Mouse (Mus musculus) limb, embryonic 14.5 days (tissue): ENCODE results near the gene Rgs7. TPM values are rescaled to one million over a fixed set of nuclear protein-coding genes. Genes with fewer than 3 reads are reported as not detected.
A peak's percentile ranks its signal among the peaks of the same experiment; 100 is the strongest.

Experiments
- ATAC-seq: fragments of 200-750 bp; cut with Nextera tagmentation; 2 replicates; pipeline ENCODE4 v1.8.0; 2017; ENCODE audit warnings: low read depth, moderate number of reproducible peaks, moderate TSS enrichment; ENCODE audit not compliant: low FRiP score
- DNase-seq: peaks from one replicate; pipeline ENCODE4 v3.0.0-alpha.2; 2015; ENCODE audit warnings: low spot score
- H3K27ac ChIP-seq: fragments of 300-500 bp; sonication (generic); replicated peaks from 2 replicates; pipeline ENCODE4 v1.5.1; 2014; ENCODE audit warnings: low read depth, mild to moderate bottlenecking, low read length, moderate library complexity, mixed read lengths
- H3K27me3 ChIP-seq: fragments of 300-500 bp; sonication (generic); 2 replicates; pipeline ENCODE4 v1.6.1; 2014; ENCODE audit warnings: low read length, mixed read lengths; ENCODE audit not compliant: control insufficient read depth, insufficient read depth
- H3K36me3 ChIP-seq: fragments of 300-500 bp; sonication (generic); 2 replicates; pipeline ENCODE4 v1.6.1; 2014; ENCODE audit warnings: mild to moderate bottlenecking, low read length, moderate library complexity, mixed read lengths; ENCODE audit not compliant: control insufficient read depth, insufficient read depth
- H3K4me1 ChIP-seq: fragments of 300-500 bp; sonication (generic); 2 replicates; pipeline ENCODE4 v1.6.1; 2014; ENCODE audit warnings: antibody characterized with exemption, low read length, mixed read lengths; ENCODE audit not compliant: control insufficient read depth, insufficient read depth
- H3K4me2 ChIP-seq: fragments of 300-500 bp; sonication (generic); replicated peaks from 2 replicates; pipeline ENCODE4 v1.6.1; 2014; ENCODE audit warnings: low read depth, mild to moderate bottlenecking, low read length, moderate library complexity; ENCODE audit not compliant: severe bottlenecking
- H3K4me3 ChIP-seq: fragments of 300-500 bp; sonication (generic); replicated peaks from 2 replicates; pipeline ENCODE4 v1.5.1; 2014; ENCODE audit warnings: low read length
- H3K9ac ChIP-seq: fragments of 300-500 bp; sonication (generic); 2 replicates; pipeline ENCODE4 v1.6.1; 2014; ENCODE audit warnings: mild to moderate bottlenecking, low read depth, low read length, moderate library complexity; ENCODE audit not compliant: severe bottlenecking
- H3K9me3 ChIP-seq: fragments of 300-500 bp; sonication (generic); 2 replicates; pipeline ENCODE4 v1.6.1; 2016; ENCODE audit warnings: low read length; ENCODE audit not compliant: control insufficient read depth
- POLR2A ChIP-seq: fragments of 200-500 bp; IDR thresholded peaks from 2 replicates; pipeline ENCODE4 v1.8.0; 2012; ENCODE audit warnings: inconsistent platforms, mild to moderate bottlenecking, moderate library complexity, borderline replicate concordance; ENCODE audit not compliant: insufficient read depth, insufficient read length; ENCODE audit errors: extremely low read depth
- WGBS: fragments of 180-500 bp; shearing (Covaris S2); extraction: QIAGEN DNeasy Blood & Tissue Kit; methylation state at CpG from one replicate; pipeline ENCODE4 v1.1.7; 2014; 5-methylcytosine and 5-hydroxymethylcytosine counted together
- polyA plus RNA-seq, 2 experiments: library from polyadenylated mRNA; depleted of rRNA in 1 of 2; stranded (reverse) in 1 of 2; unstranded in 1 of 2; fragments of >200 nt; fragmentation: Nextera tagmentation in 1 of 2; extraction: Ambion mirVana in 1 of 2; gene quantifications; 2 replicates each; pipeline versions ENCODE4 v1.2.1 to v1.2.3; 2012 to 2014

Gene Rgs7
- polyA plus RNA-seq, 2 experiments: 0.47 to 0.65 TPM

DNA sequence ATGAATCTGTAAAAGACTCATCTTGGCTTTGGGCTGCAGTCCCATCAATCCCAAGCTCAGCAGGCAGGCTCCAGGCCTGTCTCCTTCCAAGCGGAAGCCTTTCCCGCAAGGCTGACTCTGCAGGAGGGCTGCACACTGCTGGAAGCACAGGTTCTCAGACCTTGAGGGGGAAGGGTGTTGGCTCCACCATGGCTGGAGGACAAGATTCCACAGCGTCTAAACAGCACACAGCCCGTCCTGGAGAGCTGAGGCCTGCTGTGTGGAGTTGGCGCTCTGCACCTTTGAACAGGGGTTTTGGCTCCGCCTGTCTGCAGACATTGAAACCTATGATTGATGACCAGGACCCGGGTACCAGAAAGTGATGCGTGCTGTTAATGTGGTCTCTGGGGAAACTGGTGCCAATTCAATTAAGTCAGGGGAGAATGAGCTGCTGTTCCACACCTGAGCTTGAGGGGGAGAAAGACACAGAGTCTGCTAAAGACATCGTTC is 463.5 kb downstream of the Rgs7 start:
- ATAC-seq (peak; percentile 87), DNase-seq (peak; percentile 38)
- Histone ChIP-seq H3K4me3 (no peak overlapping the region), H3K36me3 (no peaks in the 10 kb centered on the region), H3K9ac (no peak overlapping the region), H3K27ac (no peak overlapping the region), H3K4me2 (no peak overlapping the region), H3K4me1 (peaks cover 5% of the 10 kb centered on the region), H3K9me3 (no peaks in the 10 kb centered on the region), H3K27me3 (no peaks in the 10 kb centered on the region)
- no peak for TF ChIP-seq POLR2A
- 5% methylated on average over 9 of the region's 9 CpGs for WGBS

DNA sequence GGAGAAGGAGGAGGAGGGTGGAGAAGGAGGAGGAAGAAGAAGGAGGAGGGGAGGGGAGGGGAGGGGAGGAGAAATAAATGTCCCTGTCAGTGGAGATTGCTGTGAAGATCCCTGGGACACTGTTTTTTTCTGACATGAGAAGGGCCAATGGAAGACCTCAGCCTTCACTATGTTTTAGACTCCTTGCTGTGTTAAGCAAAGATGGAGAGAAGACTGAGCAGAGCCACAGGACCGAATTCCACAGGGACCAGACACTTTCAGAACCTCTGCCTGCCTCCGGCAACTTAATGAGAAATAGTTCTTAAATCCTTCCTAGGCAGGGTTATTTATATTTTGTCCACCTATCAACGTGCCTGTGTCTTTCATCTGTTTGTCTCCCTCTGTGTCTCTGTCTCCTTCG is 464.0 kb downstream of the Rgs7 start:
- Histone ChIP-seq H3K36me3 (no peaks in the 10 kb centered on the region), H3K9me3 (no peaks in the 10 kb centered on the region), H3K27me3 (no peaks in the 10 kb centered on the region), H3K9ac (no peak overlapping the region), H3K4me2 (no peak overlapping the region), H3K4me3 (no peak overlapping the region), H3K27ac (no peak overlapping the region), H3K4me1 (peaks cover 5% of the 10 kb centered on the region)
- WGBS: 5% methylated on average over 4 of the region's 4 CpGs
- 0 out of 2 replicates have a peak, but pooled peaks have one; percentile 7 for ATAC-seq
- no peak for DNase-seq
- TF ChIP-seq POLR2A: no peak

- no peak overlapping the region for H3K27ac ChIP-seq
- no peaks in the 10 kb centered on the region for H3K36me3 ChIP-seq
- 55% methylated on average over 7 of the region's 7 CpGs for WGBS
- no peaks in the 10 kb centered on the region for H3K27me3 ChIP-seq
- no peak for TF ChIP-seq POLR2A
- H3K4me2 ChIP-seq: no peak overlapping the region
- ATAC-seq: no peak
- no peak overlapping the region for H3K4me3 ChIP-seq
- no peaks in the 10 kb centered on the region for H3K9me3 ChIP-seq
- H3K9ac ChIP-seq: no peak overlapping the region
- peak; percentile 28 for DNase-seq
- H3K4me1 ChIP-seq: peaks cover 5% of the 10 kb centered on the region
Measured at GRCm38 (mm10) chr1:175025781-175026309, 466.5 kb downstream of the Rgs7 start.

GRCm38 (mm10) chr1:175024136-175024535 is 468.2 kb downstream of the Rgs7 start:
- H3K4me1 ChIP-seq: peaks cover 5% of the 10 kb centered on the region
- no peaks in the 10 kb centered on the region for H3K9me3 ChIP-seq
- no peak overlapping the region for H3K9ac ChIP-seq
- H3K27me3 ChIP-seq: no peaks in the 10 kb centered on the region
- H3K36me3 ChIP-seq: no peaks in the 10 kb centered on the region
- ATAC-seq (no peak), DNase-seq (no peak)
- H3K4me2 ChIP-seq: no peak overlapping the region
- 67% methylated on average over 1 of the region's 1 CpGs for WGBS
- H3K27ac ChIP-seq: no peak overlapping the region
- no peak overlapping the region for H3K4me3 ChIP-seq
- no peak for TF ChIP-seq POLR2A

Other genes with a start within 250 kb of the Rgs7 start
- gene Kmo, start 127.9 kb upstream of the Rgs7 start, polyA plus RNA-seq (2012; rRNA removed): 0.21 and 0.36 TPM in 2 replicates
- gene Kmo, start 127.9 kb upstream of the Rgs7 start, polyA plus RNA-seq (2014; fragmentation: Nextera tagmentation; extraction: Ambion mirVana): 0.22 and 0.55 TPM in 2 replicates
- gene Fh1, start 133.1 kb upstream of the Rgs7 start, polyA plus RNA-seq (2012; rRNA removed): 68.3 and 85.1 TPM in 2 replicates
- 106 and 113 TPM in 2 replicates for gene Fh1, start 133.1 kb upstream of the Rgs7 start, polyA plus RNA-seq (2014; fragmentation: Nextera tagmentation; extraction: Ambion mirVana)
- 2.6 and 2.9 TPM in 2 replicates for gene Opn3, start 200.3 kb upstream of the Rgs7 start, polyA plus RNA-seq (2012; rRNA removed)
- 6.1 and 6.5 TPM in 2 replicates for gene Opn3, start 200.3 kb upstream of the Rgs7 start, polyA plus RNA-seq (2014; fragmentation: Nextera tagmentation; extraction: Ambion mirVana)
- gene Chml, start 200.4 kb upstream of the Rgs7 start, polyA plus RNA-seq (2012; rRNA removed): 2.1 and 2.2 TPM in 2 replicates
- 1.5 and 1.9 TPM in 2 replicates for gene Chml, start 200.4 kb upstream of the Rgs7 start, polyA plus RNA-seq (2014; fragmentation: Nextera tagmentation; extraction: Ambion mirVana)
- not detected in 2 replicates for gene Wdr64, start 206.1 kb upstream of the Rgs7 start, polyA plus RNA-seq (2012; rRNA removed)
- gene Wdr64, start 206.1 kb upstream of the Rgs7 start, polyA plus RNA-seq (2014; fragmentation: Nextera tagmentation; extraction: Ambion mirVana): not detected in 2 replicates